Mouse (Mus musculus) C2C12 (cell line): ENCODE measurements around the gene Unc93b1. TPM values are rescaled to one million over a fixed set of nuclear protein-coding genes. Genes with fewer than 3 reads are reported as not detected.
A peak's percentile ranks its signal among the peaks of the same experiment; 100 is the strongest.
"Not testable (repeated sequence)": the region's sequence is repeated elsewhere in the genome, so short reads cannot be mapped to it uniquely, and the experiment has no call there.

Experiments
- H3K27me3 ChIP-seq: one replicate; pipeline ENCODE4 v1.6.1; 2011; ENCODE audit not compliant: control insufficient read depth, insufficient read depth, insufficient read length
- H3K36me3 ChIP-seq: one replicate; pipeline ENCODE4 v1.6.1; 2011; ENCODE audit not compliant: control insufficient read depth, insufficient read depth
- H3K4me3 ChIP-seq: one replicate; pipeline ENCODE4 v1.5.1; 2011; ENCODE audit warnings: mild to moderate bottlenecking, control low read depth; ENCODE audit not compliant: poor library complexity, insufficient read depth, severe bottlenecking
- H3K79me2 ChIP-seq: one replicate; pipeline ENCODE4 v1.6.1; 2011; ENCODE audit not compliant: control insufficient read depth, insufficient read depth
- H3K79me3 ChIP-seq: one replicate; pipeline ENCODE4 v1.6.1; 2011; ENCODE audit warnings: low read depth, control low read depth
- H3ac ChIP-seq: one replicate; pipeline ENCODE3; 2011; ENCODE audit warnings: low read depth; ENCODE audit not compliant: control insufficient read depth, insufficient read length
- CEBPB ChIP-seq: IDR thresholded peaks from one replicate; pipeline ENCODE4 v1.6.1; 2011; ENCODE audit warnings: low read depth, mild to moderate bottlenecking, control low read depth, moderate library complexity
- CTCF ChIP-seq: IDR thresholded peaks from one replicate; pipeline ENCODE4 v1.5.1; 2011; ENCODE audit not compliant: control insufficient read depth, insufficient read depth, insufficient read length
- FOSL1 ChIP-seq: IDR thresholded peaks from one replicate; pipeline ENCODE4 v1.8.0; 2011; ENCODE audit warnings: mild to moderate bottlenecking, low read length; ENCODE audit not compliant: poor library complexity, insufficient read depth, severe bottlenecking
- MAX ChIP-seq: IDR thresholded peaks from one replicate; pipeline ENCODE4 v1.6.1; 2011; ENCODE audit warnings: mild to moderate bottlenecking, control low read depth
- MYOD1 ChIP-seq: IDR thresholded peaks from one replicate; pipeline ENCODE4 v1.6.1; 2011; ENCODE audit warnings: low read depth; ENCODE audit not compliant: control insufficient read depth, insufficient read length
- MYOG ChIP-seq: IDR thresholded peaks from one replicate; pipeline ENCODE4 v1.6.1; 2011; ENCODE audit not compliant: control insufficient read depth, insufficient read length; ENCODE audit errors: extremely low read depth
- USF1 ChIP-seq: IDR thresholded peaks from one replicate; pipeline ENCODE4 v1.6.1; 2011; ENCODE audit warnings: low read depth, mild to moderate bottlenecking, control low read depth, moderate library complexity
- polyA plus RNA-seq: library from polyadenylated mRNA; unstranded; fragments of >200 nt; fragmentation: generic; extraction: Trizol; gene quantifications from one replicate; pipeline ENCODE4 v1.2.1, GENCODE M21; 2012; ENCODE audit warnings: missing spikeins

Unc93b1 gene
- polyA plus RNA-seq, 1 experiment: 0.29 TPM

DNA sequence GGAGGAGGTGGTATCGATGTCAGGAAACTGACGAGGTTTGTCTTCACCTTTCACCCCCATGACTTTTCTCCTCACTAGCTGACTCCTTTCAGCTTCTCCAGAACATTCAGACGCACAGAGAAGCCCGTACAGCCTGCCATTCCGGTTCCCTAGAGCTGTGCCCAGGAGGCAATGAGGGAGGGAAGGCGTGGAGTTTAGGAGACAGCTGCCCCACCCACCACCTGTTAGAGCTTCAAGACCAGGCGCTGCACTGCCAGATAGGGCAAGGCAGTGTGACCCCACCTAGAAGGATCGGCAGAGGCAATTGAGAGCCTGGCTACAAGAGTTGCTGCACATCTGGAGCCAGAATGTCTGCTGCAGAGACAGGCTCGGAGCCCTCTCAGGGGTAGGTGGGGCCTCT lies 37.2 kb downstream of the Unc93b1 start, which contains the start of gene Aldh3b2:
TSS of gene Aldh3b2 (plus strand) at position 100 of the 400 bp plus-strand sequence.
- Histone ChIP-seq H3ac (no peak within 1 kb of the TSS), H3K4me3 (no peak within 1 kb of the TSS), H3K79me2 (no peaks in the 10 kb centered on the region), H3K79me3 (no peaks in the 10 kb centered on the region), H3K36me3 (no peaks in the 10 kb centered on the region), H3K27me3 (peaks cover 15% of the 10 kb centered on the region)
- TF ChIP-seq MAX (no peak), USF1 (no peak), MYOG (no peak), CEBPB (no peak), MYOD1 (no peak), CTCF (no peak), FOSL1 (no peak)

DNA sequence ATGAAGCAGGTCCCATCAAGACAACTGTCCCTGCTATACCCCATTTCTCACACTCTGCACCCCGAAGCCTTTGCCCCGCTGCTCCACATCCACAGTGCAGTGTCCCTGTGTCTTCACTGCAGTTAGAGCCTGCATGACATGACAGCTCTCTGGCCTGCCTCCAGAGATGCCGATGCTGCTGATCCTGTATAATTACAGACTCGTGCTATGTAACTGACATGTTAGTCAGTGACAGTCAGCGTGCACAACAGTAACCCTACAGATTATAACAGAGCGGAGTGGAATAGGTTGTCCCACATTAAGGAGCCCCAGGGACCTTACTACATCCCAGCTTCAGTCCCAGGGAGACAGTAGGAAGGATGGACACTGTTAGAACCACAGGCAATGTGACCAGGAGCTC lies 39.6 kb downstream of the Unc93b1 start:
- H3ac ChIP-seq: not testable (repeated sequence)

GRCm38 (mm10) chr19:3975866-3976265 lies 40.9 kb downstream of the Unc93b1 start:
- Histone ChIP-seq H3K79me2 (no peaks in the 10 kb centered on the region), H3ac (no peak overlapping the region), H3K36me3 (no peaks in the 10 kb centered on the region), H3K4me3 (no peak overlapping the region), H3K79me3 (no peaks in the 10 kb centered on the region), H3K27me3 (peaks cover 12% of the 10 kb centered on the region)
- TF ChIP-seq MYOG: no peak
- no peak for TF ChIP-seq MAX
- no peak for TF ChIP-seq CEBPB
- no peak for TF ChIP-seq FOSL1
- TF ChIP-seq USF1: no peak
- TF ChIP-seq CTCF: no peak
- no peak for TF ChIP-seq MYOD1

More for the DNA sequence above, 39.6 kb downstream of the Unc93b1 start:
- H3K36me3 ChIP-seq, H3K79me2 ChIP-seq, H3K4me3 ChIP-seq, H3K79me3 ChIP-seq: not testable (repeated sequence)
- peaks cover 14% of the 10 kb centered on the region for H3K27me3 ChIP-seq

- Histone ChIP-seq H3K79me3 (no peaks in the 10 kb centered on the region), H3ac (no peak overlapping the region), H3K4me3 (no peak overlapping the region), H3K36me3 (no peaks in the 10 kb centered on the region), H3K27me3 (peaks cover 1% of the 10 kb centered on the region), H3K79me2 (no peaks in the 10 kb centered on the region)
- peak; percentile 32 for TF ChIP-seq CTCF
- TF ChIP-seq MAX: no peak
Measured at GRCm38 (mm10) chr19:3980309-3980708, 45.3 kb downstream of the Unc93b1 start.

- H3K79me2 ChIP-seq: no peaks in the 10 kb centered on the region
- no peaks in the 10 kb centered on the region for H3K79me3 ChIP-seq
- H3K4me3 ChIP-seq: no peak overlapping the region
- no peaks in the 10 kb centered on the region for H3K36me3 ChIP-seq
- no peaks in the 10 kb centered on the region for H3K27me3 ChIP-seq
- no peak for TF ChIP-seq MAX
- TF ChIP-seq MYOD1: no peak
- TF ChIP-seq FOSL1: no peak
- no peak for TF ChIP-seq CEBPB
- no peak for TF ChIP-seq USF1
- no peak for TF ChIP-seq CTCF
- no peak overlapping the region for H3ac ChIP-seq
Measured at GRCm38 (mm10) chr19:3980917-3981316, 45.9 kb downstream of the Unc93b1 start.

DNA sequence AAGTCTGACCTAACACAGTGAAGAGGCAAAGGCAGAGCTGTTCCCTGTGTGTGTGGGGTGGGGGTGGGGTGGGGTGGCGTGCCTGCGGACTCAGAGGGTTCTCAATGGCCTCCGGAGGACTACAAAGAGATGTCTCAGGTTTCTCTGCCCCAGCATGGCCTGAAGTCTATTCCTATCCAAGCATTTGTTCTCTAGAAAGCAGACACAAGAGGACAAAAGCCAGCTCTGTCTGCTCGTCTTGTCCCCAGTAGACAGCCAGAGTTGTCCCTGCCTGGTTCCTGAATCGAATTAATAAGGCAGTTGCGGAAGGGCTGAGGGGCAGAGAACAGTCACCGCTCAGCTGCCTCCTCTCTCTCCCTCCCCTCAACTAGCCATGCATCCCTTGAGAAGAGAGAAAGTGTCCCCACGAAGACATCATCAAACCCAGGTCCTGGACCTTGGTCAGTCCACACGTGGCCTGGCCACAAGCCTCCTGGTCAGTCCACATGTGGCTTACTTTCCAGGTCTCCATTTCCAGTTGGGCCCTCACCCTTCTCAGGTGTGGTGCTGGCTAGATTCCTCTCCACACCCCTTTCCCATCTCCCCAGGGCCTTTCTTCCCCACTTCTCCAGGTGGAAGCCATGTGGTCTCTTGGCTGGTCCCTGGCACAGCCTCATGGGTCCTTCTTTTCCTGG lies 48.7 kb downstream of the Unc93b1 start:
- Histone ChIP-seq H3K36me3 (no peaks in the 10 kb centered on the region), H3K79me2 (no peaks in the 10 kb centered on the region), H3K79me3 (no peaks in the 10 kb centered on the region), H3K27me3 (no peaks in the 10 kb centered on the region), H3K4me3 (no peak overlapping the region), H3ac (no peak overlapping the region)
- no peak for TF ChIP-seq MYOG
- TF ChIP-seq MAX: no peak
- no peak for TF ChIP-seq MYOD1
- no peak for TF ChIP-seq FOSL1
- TF ChIP-seq CTCF: no peak
- no peak for TF ChIP-seq CEBPB
- no peak for TF ChIP-seq USF1
